Mouse (Mus musculus) stomach, postnatal 0 days (tissue): Measurements from ENCODE around the gene Prune2. TPM values are rescaled to one million over a fixed set of nuclear protein-coding genes. Genes with fewer than 3 reads are reported as not detected.

Source experiments
- ATAC-seq: fragments of 200-750 bp; cut with Nextera tagmentation; 2 replicates; pipeline ENCODE4 v1.8.0; 2017; ENCODE audit not compliant: low FRiP score, low TSS enrichment
- DNase-seq: peaks from one replicate; pipeline ENCODE4 v3.0.0-alpha.2; 2016; ENCODE audit warnings: low spot score
- H3K27ac ChIP-seq: fragments of 300-500 bp; sonication (generic); replicated peaks from 2 replicates; pipeline ENCODE4 v1.5.1; 2014; ENCODE audit warnings: mild to moderate bottlenecking, control low read depth
- H3K27me3 ChIP-seq: fragments of 300-500 bp; sonication (generic); 2 replicates; pipeline ENCODE4 v1.6.1; 2014; ENCODE audit warnings: low read length; ENCODE audit not compliant: control insufficient read depth, insufficient read depth
- H3K36me3 ChIP-seq: fragments of 300-500 bp; sonication (generic); 2 replicates; pipeline ENCODE4 v1.6.1; 2014; ENCODE audit warnings: low read length, mixed read lengths; ENCODE audit not compliant: control insufficient read depth, insufficient read depth
- H3K4me1 ChIP-seq: fragments of 300-500 bp; sonication (generic); replicated peaks from 2 replicates; pipeline ENCODE4 v1.6.1; 2014; ENCODE audit warnings: antibody characterized with exemption; ENCODE audit not compliant: control insufficient read depth, insufficient read depth
- H3K4me2 ChIP-seq: fragments of 300-500 bp; sonication (generic); replicated peaks from 2 replicates; pipeline ENCODE4 v1.6.1; 2014; ENCODE audit warnings: low read depth, mild to moderate bottlenecking, control low read depth, moderate library complexity
- H3K4me3 ChIP-seq: fragments of 300-500 bp; sonication (generic); 2 replicates; pipeline ENCODE4 v1.5.1; 2014; ENCODE audit warnings: low read depth, low read length, control low read depth
- H3K9ac ChIP-seq: fragments of 300-500 bp; sonication (generic); 2 replicates; pipeline ENCODE4 v1.6.1; 2014; ENCODE audit warnings: mild to moderate bottlenecking, low read length, control low read depth, mixed read lengths
- H3K9me3 ChIP-seq: fragments of 300-500 bp; sonication (generic); 2 replicates; pipeline ENCODE4 v1.6.1; 2016; ENCODE audit warnings: low read length; ENCODE audit not compliant: control insufficient read depth
- CTCF ChIP-seq: IDR thresholded peaks from 2 replicates; pipeline ENCODE4 v1.5.1; 2016; ENCODE audit warnings: antibody characterized with exemption, low read depth, mild to moderate bottlenecking, moderate library complexity
- EP300 ChIP-seq: optimal IDR thresholded peaks from 2 replicates; pipeline ENCODE3; 2016; ENCODE audit warnings: antibody characterized with exemption
- WGBS: fragments of 180-500 bp; shearing (Covaris S2); extraction: QIAGEN DNeasy Blood & Tissue Kit; methylation state at CpG from one replicate; pipeline ENCODE4 v1.1.7; 2014; 5-methylcytosine and 5-hydroxymethylcytosine counted together
- polyA plus RNA-seq: library from polyadenylated mRNA; unstranded; fragments of >200 nt; fragmentation: Nextera tagmentation; extraction: Ambion mirVana; gene quantifications from 2 replicates; pipeline ENCODE4 v1.2.1, GENCODE M21; 2015

Prune2 gene
- polyA plus RNA-seq, 1 experiment from 2014 or later = 2.0 TPM

GRCm38 (mm10) chr19:17218195-17218594 is 262.3 kb downstream of the Prune2 start:
- no peak overlapping the region for H3K4me2 ChIP-seq
- H3K27me3 ChIP-seq = no peaks in the 10 kb centered on the region
- H3K9ac ChIP-seq = no peak overlapping the region
- H3K4me3 ChIP-seq = no peak overlapping the region
- H3K27ac ChIP-seq = no peak overlapping the region
- H3K36me3 ChIP-seq = no peaks in the 10 kb centered on the region
- TF ChIP-seq EP300 = no peak
- no peak for TF ChIP-seq CTCF
- no peaks in the 10 kb centered on the region for H3K4me1 ChIP-seq
- no peaks in the 10 kb centered on the region for H3K9me3 ChIP-seq
- WGBS = 87% methylated on average over 3 of the region's 3 CpGs
- ATAC-seq (no peak), DNase-seq (no peak)

GRCm38 (mm10) chr19:17223801-17224200 is 267.9 kb downstream of the Prune2 start:
- Histone ChIP-seq H3K9ac (no peak overlapping the region), H3K4me3 (no peak overlapping the region), H3K9me3 (no peaks in the 10 kb centered on the region), H3K27ac (no peak overlapping the region), H3K4me2 (no peak overlapping the region), H3K36me3 (no peaks in the 10 kb centered on the region), H3K27me3 (no peaks in the 10 kb centered on the region), H3K4me1 (no peaks in the 10 kb centered on the region)
- TF ChIP-seq CTCF (no peak), EP300 (no peak)
- ATAC-seq (no peak), DNase-seq (no peak)
- WGBS = 73% methylated on average over 4 of the region's 4 CpGs

- H3K36me3 ChIP-seq = no peaks in the 10 kb centered on the region
- H3K4me3 ChIP-seq = no peak overlapping the region
- DNase-seq (no peak), ATAC-seq (no peak)
- TF ChIP-seq EP300 (no peak), CTCF (no peak)
- 66% methylated on average over 5 of the region's 5 CpGs for WGBS
- no peak overlapping the region for H3K4me2 ChIP-seq
- no peaks in the 10 kb centered on the region for H3K4me1 ChIP-seq
- H3K9me3 ChIP-seq = no peaks in the 10 kb centered on the region
- H3K27ac ChIP-seq = no peak overlapping the region
- no peak overlapping the region for H3K9ac ChIP-seq
- H3K27me3 ChIP-seq = no peaks in the 10 kb centered on the region
These were observed 269.7 kb downstream of the Prune2 start for GRCm38 (mm10) chr19:17225570-17226083.

GRCm38 (mm10) chr19:17226096-17226495 is 270.2 kb downstream of the Prune2 start:
- no peaks in the 10 kb centered on the region for H3K9me3 ChIP-seq
- H3K27me3 ChIP-seq = no peaks in the 10 kb centered on the region
- no peak for TF ChIP-seq EP300
- no peak for TF ChIP-seq CTCF
- no peak overlapping the region for H3K9ac ChIP-seq
- no peak overlapping the region for H3K4me2 ChIP-seq
- DNase-seq (no peak), ATAC-seq (no peak)
- 86% methylated on average over 8 of the region's 8 CpGs for WGBS
- no peak overlapping the region for H3K27ac ChIP-seq
- no peak overlapping the region for H3K4me3 ChIP-seq
- no peaks in the 10 kb centered on the region for H3K4me1 ChIP-seq
- no peaks in the 10 kb centered on the region for H3K36me3 ChIP-seq

- no peaks in the 10 kb centered on the region for H3K9me3 ChIP-seq
- no peak overlapping the region for H3K9ac ChIP-seq
- WGBS = 57% methylated on average over 1 of the region's 1 CpGs
- no peak overlapping the region for H3K27ac ChIP-seq
- DNase-seq = no peak
- no peaks in the 10 kb centered on the region for H3K36me3 ChIP-seq
- H3K4me2 ChIP-seq = no peak overlapping the region
- H3K27me3 ChIP-seq = no peaks in the 10 kb centered on the region
- H3K4me3 ChIP-seq = no peak overlapping the region
- H3K4me1 ChIP-seq = no peaks in the 10 kb centered on the region
- ATAC-seq = no peak
- TF ChIP-seq CTCF = no peak
- no peak for TF ChIP-seq EP300
These were observed 274.1 kb downstream of the Prune2 start for GRCm38 (mm10) chr19:17230013-17230412.

GRCm38 (mm10) chr19:17238471-17238870 is 282.6 kb downstream of the Prune2 start:
- 64% methylated on average over 3 of the region's 3 CpGs for WGBS
- Histone ChIP-seq H3K4me1 (no peaks in the 10 kb centered on the region), H3K27me3 (no peaks in the 10 kb centered on the region), H3K36me3 (no peaks in the 10 kb centered on the region), H3K27ac (no peak overlapping the region), H3K9me3 (no peaks in the 10 kb centered on the region), H3K9ac (no peak overlapping the region), H3K4me2 (no peak overlapping the region), H3K4me3 (no peak overlapping the region)
- ATAC-seq (no peak), DNase-seq (no peak)
- TF ChIP-seq CTCF = no peak
- no peak for TF ChIP-seq EP300
